Mouse (Mus musculus) thymus, adult 2 months (tissue): Measurements from ENCODE around the gene Gm128.

Experiments used
- CTCF ChIP-seq: fragments of 200-500 bp; IDR thresholded peaks from 2 replicates; pipeline ENCODE4 v1.5.1; 2012; ENCODE audit warnings: mild to moderate bottlenecking, control low read depth, low read length, moderate library complexity, borderline replicate concordance; ENCODE audit not compliant: control insufficient read depth, poor library complexity, insufficient read depth; ENCODE audit errors: extremely low read depth
- POLR2A ChIP-seq: fragments of 200-500 bp; IDR thresholded peaks from 2 replicates; pipeline ENCODE4 v1.6.1; 2012; ENCODE audit warnings: mild to moderate bottlenecking, low read length, control low read depth, moderate library complexity; ENCODE audit not compliant: control insufficient read depth, poor library complexity, insufficient read depth; ENCODE audit errors: extremely low read depth

GRCm38 (mm10) chr3:95210585-95210984 lies 30.8 kb downstream of the Gm128 start:
- no peak for TF ChIP-seq POLR2A
- no peak for TF ChIP-seq CTCF
